Mouse (Mus musculus): ENCODE measurements at regions not wholly inside any gene's neighbourhood (a gene's known extent, or its start where the extent isn't known, plus 50 kb on each side); places are given as distances from the start of the nearest gene placed in this dataset.
A peak's percentile ranks its signal among the peaks of the same experiment; 100 is the strongest.

GRCm38 (mm10) chr2:173356786-173357185, 80.5 kb upstream of the Pmepa1 start:
- ATAC-seq (replicated peaks; ENCODE audit: extremely low read depth, insufficient read depth, low FRiP score) = no peak
- H3K4me2 ChIP-seq (ENCODE audit: low read depth, low read length) = no peak overlapping the region
- 72% methylated on average over 5 of the region's 5 CpGs for WGBS
- H3K4me1 ChIP-seq (ENCODE audit: control insufficient read depth, insufficient read depth, low read length) = peaks cover 14% of the 10 kb centered on the region
- no peak overlapping the region for H3K9ac ChIP-seq (ENCODE audit: low read length)
- H3K27ac ChIP-seq (ENCODE audit: low read length) = no peak overlapping the region
- no peaks in the 10 kb centered on the region for H3K27me3 ChIP-seq (ENCODE audit: control insufficient read depth, insufficient read depth, low read length)
- no peaks in the 10 kb centered on the region for H3K36me3 ChIP-seq (ENCODE audit: control insufficient read depth, insufficient read depth)
- no peaks in the 10 kb centered on the region for H3K9me3 ChIP-seq (replicated peaks; ENCODE audit: control insufficient read depth, low read length)
- H3K4me3 ChIP-seq (ENCODE audit: low read length) = no peak overlapping the region

GRCm38 (mm10) chr2:173365441-173366166, 89.3 kb upstream of the Pmepa1 start:
- Histone ChIP-seq H3K4me3 (ENCODE audit: low read length) (peak overlapping the region; percentile 41), H3K27ac (ENCODE audit: low read length) (no peak overlapping the region), H3K4me2 (ENCODE audit: low read depth, low read length) (peak overlapping the region; percentile 59), H3K9me3 (replicated peaks; ENCODE audit: control insufficient read depth, low read length) (no peaks in the 10 kb centered on the region), H3K4me1 (ENCODE audit: control insufficient read depth, insufficient read depth, low read length) (peaks cover 6% of the 10 kb centered on the region), H3K9ac (ENCODE audit: low read length) (peak overlapping the region; percentile 36; the same call in 1 of the 2 replicates), H3K36me3 (ENCODE audit: control insufficient read depth, insufficient read depth) (no peaks in the 10 kb centered on the region), H3K27me3 (ENCODE audit: control insufficient read depth, insufficient read depth, low read length) (peaks cover 5% of the 10 kb centered on the region; the same call in 1 of the 2 replicates)
- no peak for ATAC-seq (replicated peaks; ENCODE audit: extremely low read depth, insufficient read depth, low FRiP score)
- 16% methylated on average over 24 of the region's 24 CpGs for WGBS

GRCm38 (mm10) chr2:173366734-173367133, 90.4 kb upstream of the Pmepa1 start:
- no peak overlapping the region for H3K27ac ChIP-seq (ENCODE audit: low read length)

GRCm38 (mm10) chr2:173368899-173369298, 92.6 kb upstream of the Pmepa1 start:
- Histone ChIP-seq H3K36me3 (ENCODE audit: control insufficient read depth, insufficient read depth) (0 out of 2 replicates have a peak, but pooled peaks cover 4% of the 10 kb centered on the region), H3K4me1 (ENCODE audit: control insufficient read depth, insufficient read depth, low read length) (peaks cover 6% of the 10 kb centered on the region), H3K9me3 (replicated peaks; ENCODE audit: control insufficient read depth, low read length) (peaks cover 18% of the 10 kb centered on the region), H3K27ac (ENCODE audit: low read length) (no peak overlapping the region), H3K4me2 (ENCODE audit: low read depth, low read length) (no peak overlapping the region), H3K4me3 (ENCODE audit: low read length) (no peak overlapping the region), H3K27me3 (ENCODE audit: control insufficient read depth, insufficient read depth, low read length) (peaks cover 5% of the 10 kb centered on the region; the same call in 1 of the 2 replicates), H3K9ac (ENCODE audit: low read length) (no peak overlapping the region)
- WGBS = 56% methylated on average over 7 of the region's 7 CpGs
- ATAC-seq (replicated peaks; ENCODE audit: extremely low read depth, insufficient read depth, low FRiP score) = no peak

More at GRCm38 (mm10) chr2:173366734-173367133, 90.4 kb upstream of the Pmepa1 start:
- Histone ChIP-seq H3K9ac (ENCODE audit: low read length) (no peak overlapping the region), H3K4me3 (ENCODE audit: low read length) (no peak overlapping the region), H3K4me1 (ENCODE audit: control insufficient read depth, insufficient read depth, low read length) (peaks cover 6% of the 10 kb centered on the region), H3K9me3 (replicated peaks; ENCODE audit: control insufficient read depth, low read length) (peaks cover 4% of the 10 kb centered on the region), H3K4me2 (ENCODE audit: low read depth, low read length) (no peak overlapping the region), H3K36me3 (ENCODE audit: control insufficient read depth, insufficient read depth) (no peaks in the 10 kb centered on the region), H3K27me3 (ENCODE audit: control insufficient read depth, insufficient read depth, low read length) (peaks cover 5% of the 10 kb centered on the region; the same call in 1 of the 2 replicates)
- 57% methylated on average over 11 of the region's 11 CpGs for WGBS
- no peak for ATAC-seq (replicated peaks; ENCODE audit: extremely low read depth, insufficient read depth, low FRiP score)

- peaks cover 16% of the 10 kb centered on the region for H3K4me1 ChIP-seq (ENCODE audit: control insufficient read depth, insufficient read depth, low read length)
- ATAC-seq (replicated peaks; ENCODE audit: extremely low read depth, insufficient read depth, low FRiP score) = no peak
- 76% methylated on average over 6 of the region's 6 CpGs for WGBS
- no peak overlapping the region for H3K9ac ChIP-seq (ENCODE audit: low read length)
- H3K4me2 ChIP-seq (ENCODE audit: low read depth, low read length) = no peak overlapping the region
- H3K9me3 ChIP-seq (replicated peaks; ENCODE audit: control insufficient read depth, low read length) = peaks cover 12% of the 10 kb centered on the region
- no peaks in the 10 kb centered on the region for H3K27me3 ChIP-seq (ENCODE audit: control insufficient read depth, insufficient read depth, low read length)
- H3K4me3 ChIP-seq (ENCODE audit: low read length) = no peak overlapping the region
- H3K27ac ChIP-seq (ENCODE audit: low read length) = no peak overlapping the region
- H3K36me3 ChIP-seq (ENCODE audit: control insufficient read depth, insufficient read depth) = 0 out of 2 replicates have a peak, but pooled peaks cover 4% of the 10 kb centered on the region
These were observed 100.6 kb upstream of the Pmepa1 start for GRCm38 (mm10) chr2:173376926-173377325.

- Histone ChIP-seq H3K4me3 (ENCODE audit: low read length) (no peak overlapping the region), H3K27me3 (ENCODE audit: control insufficient read depth, insufficient read depth, low read length) (no peaks in the 10 kb centered on the region), H3K36me3 (ENCODE audit: control insufficient read depth, insufficient read depth) (no peaks in the 10 kb centered on the region), H3K27ac (ENCODE audit: low read length) (no peak overlapping the region; the same call in 1 of the 2 replicates), H3K9ac (ENCODE audit: low read length) (no peak overlapping the region), H3K4me2 (ENCODE audit: low read depth, low read length) (no peak overlapping the region), H3K9me3 (replicated peaks; ENCODE audit: control insufficient read depth, low read length) (peaks cover 4% of the 10 kb centered on the region; the same call in 1 of the 2 replicates), H3K4me1 (ENCODE audit: control insufficient read depth, insufficient read depth, low read length) (peaks cover 16% of the 10 kb centered on the region)
- ATAC-seq (replicated peaks; ENCODE audit: extremely low read depth, insufficient read depth, low FRiP score) = no peak; the same call in 1 of the 2 replicates
- 37% methylated on average over 10 of the region's 12 CpGs for WGBS
These were observed 101.3 kb upstream of the Pmepa1 start for GRCm38 (mm10) chr2:173377497-173378257.

- H3K9ac ChIP-seq (ENCODE audit: low read length) = no peak overlapping the region
- H3K9me3 ChIP-seq (replicated peaks; ENCODE audit: control insufficient read depth, low read length) = no peaks in the 10 kb centered on the region
- H3K27ac ChIP-seq (ENCODE audit: low read length) = peak overlapping the region; percentile 54
- WGBS = 97% methylated on average over 1 of the region's 1 CpGs
- no peak for ATAC-seq (replicated peaks; ENCODE audit: extremely low read depth, insufficient read depth, low FRiP score)
- no peaks in the 10 kb centered on the region for H3K27me3 ChIP-seq (ENCODE audit: control insufficient read depth, insufficient read depth, low read length)
- H3K4me2 ChIP-seq (ENCODE audit: low read depth, low read length) = no peak overlapping the region
- H3K4me3 ChIP-seq (ENCODE audit: low read length) = no peak overlapping the region
- peaks cover 16% of the 10 kb centered on the region for H3K4me1 ChIP-seq (ENCODE audit: control insufficient read depth, insufficient read depth, low read length)
- no peaks in the 10 kb centered on the region for H3K36me3 ChIP-seq (ENCODE audit: control insufficient read depth, insufficient read depth)
These were observed 103.4 kb upstream of the Pmepa1 start for GRCm38 (mm10) chr2:173379736-173380135.

GRCm38 (mm10) chr2:173380341-173380761, 104.0 kb upstream of the Pmepa1 start:
- H3K4me2 ChIP-seq (ENCODE audit: low read depth, low read length) = no peak overlapping the region
- no peak overlapping the region for H3K9ac ChIP-seq (ENCODE audit: low read length)
- no peak overlapping the region for H3K4me3 ChIP-seq (ENCODE audit: low read length)
- 0 out of 2 replicates have a peak, but pooled peaks have one; percentile 51 for ATAC-seq (replicated peaks; ENCODE audit: extremely low read depth, insufficient read depth, low FRiP score)
- WGBS = 40% methylated on average over 3 of the region's 3 CpGs
- H3K36me3 ChIP-seq (ENCODE audit: control insufficient read depth, insufficient read depth) = no peaks in the 10 kb centered on the region
- peaks cover 19% of the 10 kb centered on the region for H3K4me1 ChIP-seq (ENCODE audit: control insufficient read depth, insufficient read depth, low read length)
- no peaks in the 10 kb centered on the region for H3K27me3 ChIP-seq (ENCODE audit: control insufficient read depth, insufficient read depth, low read length)
- peak overlapping the region; percentile 54 for H3K27ac ChIP-seq (ENCODE audit: low read length)
- no peaks in the 10 kb centered on the region for H3K9me3 ChIP-seq (replicated peaks; ENCODE audit: control insufficient read depth, low read length)
